Mouse (Mus musculus): ENCODE measurements at regions not wholly inside any gene's neighbourhood (a gene's known extent, or its start where the extent isn't known, plus 50 kb on each side); places are given as distances from the start of the nearest gene placed in this dataset.

- DNase-seq (ENCODE audit: low spot score): no peak
Measured at GRCm38 (mm10) chr9:117967080-117967479, 73.2 kb upstream of the Azi2 start.

- peak; percentile 12 for DNase-seq (ENCODE audit: low spot score)
Measured at GRCm38 (mm10) chr9:117966326-117966989, 73.8 kb upstream of the Azi2 start.

DNA sequence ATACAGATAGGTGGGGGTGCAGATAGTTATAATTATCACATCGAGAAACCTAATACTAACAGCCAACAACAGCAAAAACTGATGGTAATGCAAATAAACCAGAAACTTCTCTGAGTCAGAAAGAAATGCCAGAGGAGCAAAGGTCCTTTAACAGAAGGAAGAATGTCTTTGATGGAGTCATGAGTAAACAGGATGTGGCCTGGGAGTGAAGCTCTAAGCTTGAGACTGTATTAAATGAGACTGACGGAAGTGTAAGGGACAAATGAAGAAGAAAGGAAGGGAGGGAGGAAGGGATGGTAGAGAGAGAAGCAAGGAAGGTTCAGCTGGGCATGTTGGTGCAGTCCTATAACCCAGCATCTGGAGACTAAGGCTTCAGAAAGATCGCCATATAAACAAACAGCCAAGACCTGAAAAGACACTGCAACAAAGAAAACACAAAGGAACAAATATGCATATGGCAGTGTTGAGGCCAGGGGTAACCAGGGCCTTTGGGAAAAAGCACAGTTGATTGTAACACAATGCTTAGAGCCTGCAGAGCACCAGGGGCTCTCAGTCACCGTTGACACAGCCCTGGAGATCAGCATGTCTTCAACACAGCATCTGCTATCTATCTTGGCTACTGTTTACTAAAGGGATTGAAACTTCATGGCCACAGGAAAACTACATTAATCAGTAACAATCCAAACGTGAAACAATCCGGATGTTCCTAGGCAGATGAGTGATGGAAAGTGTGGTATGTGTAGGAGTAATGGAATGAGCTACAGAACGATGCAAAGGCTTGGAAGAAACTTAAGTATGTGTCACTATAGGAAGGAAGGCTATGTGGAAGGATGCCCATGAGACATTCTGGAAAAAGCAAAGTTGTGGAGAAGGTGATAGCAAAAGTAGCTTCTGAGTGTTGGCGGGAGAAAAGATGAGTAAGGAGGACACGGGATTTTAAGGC lies 77.9 kb upstream of the Azi2 start:
- DNase-seq (ENCODE audit: low spot score): no peak

DNA sequence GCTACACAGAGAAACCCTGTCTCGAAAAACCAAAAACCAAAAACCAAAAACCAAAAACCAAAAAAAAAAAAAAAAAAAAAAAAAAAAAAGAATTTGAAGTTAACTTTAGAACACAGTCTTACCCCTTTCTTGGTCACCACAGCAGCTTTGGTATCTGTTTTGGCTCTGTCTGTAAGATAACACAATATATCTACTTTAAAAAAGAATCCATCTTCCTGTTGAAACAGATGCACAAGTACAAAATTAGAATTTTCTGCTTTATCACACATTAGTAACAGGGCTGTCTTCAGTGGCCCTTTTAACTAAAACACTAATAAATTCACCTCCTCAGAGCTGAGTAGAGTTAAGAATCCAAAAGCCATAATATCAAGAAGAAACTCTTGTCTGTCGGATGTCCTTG lies 80.5 kb upstream of the Azi2 start:
- DNase-seq (ENCODE audit: low spot score): no peak

GRCm38 (mm10) chr9:117957195-117957594 lies 83.1 kb upstream of the Azi2 start:
- DNase-seq (ENCODE audit: low spot score): no peak

DNA sequence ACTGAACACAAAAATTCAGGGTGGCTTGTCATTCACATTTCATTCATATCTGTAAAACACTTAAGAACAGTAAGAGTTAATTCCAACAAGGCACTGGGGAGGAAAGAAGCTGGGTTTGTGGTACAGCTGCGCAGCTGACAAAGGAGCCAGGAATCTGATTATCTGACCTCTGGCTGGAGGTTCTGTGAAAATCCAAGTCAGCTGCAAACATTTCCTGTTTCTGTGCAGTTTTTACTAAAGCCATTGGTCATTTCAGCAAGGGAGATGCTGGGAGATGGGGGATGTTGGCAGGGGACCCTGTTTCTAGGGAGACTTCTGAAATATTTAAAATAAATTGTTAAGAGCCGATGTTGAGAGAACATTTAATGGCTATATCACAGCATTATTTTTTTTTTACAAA lies 83.6 kb upstream of the Azi2 start:
- no peak for DNase-seq (ENCODE audit: low spot score)

GRCm38 (mm10) chr9:117927466-117927847 lies 112.8 kb upstream of the Azi2 start:
- DNase-seq (ENCODE audit: low spot score): no peak

- DNase-seq (ENCODE audit: low spot score): no peak
Measured at GRCm38 (mm10) chr9:117926700-117927465, 113.4 kb upstream of the Azi2 start.

DNA sequence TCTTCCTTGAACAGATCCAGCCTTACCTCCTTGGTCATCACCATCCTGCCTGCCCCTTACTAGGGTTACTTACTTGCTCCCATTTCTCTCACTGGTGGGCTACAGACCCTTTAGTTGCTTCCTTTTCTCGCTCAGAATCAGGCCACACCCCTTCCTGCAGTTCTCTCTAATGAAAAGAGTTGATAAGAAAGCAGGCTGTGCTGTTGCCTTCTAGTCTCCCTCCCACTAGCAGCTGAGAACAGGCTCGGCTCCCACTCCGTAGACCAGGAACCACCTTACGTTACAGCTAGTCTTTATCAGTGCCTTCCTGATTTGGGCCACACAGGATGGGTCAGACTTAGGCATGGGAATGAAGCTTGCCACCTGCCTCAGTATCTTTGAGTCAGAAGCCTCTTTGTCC lies 117.3 kb upstream of the Azi2 start:
- DNase-seq (ENCODE audit: low spot score): no peak

GRCm38 (mm10) chr9:117907895-117908424 lies 132.3 kb upstream of the Azi2 start:
- no peak for DNase-seq (ENCODE audit: low spot score)

GRCm38 (mm10) chr9:117905045-117905747 lies 135.1 kb upstream of the Azi2 start:
- no peak for DNase-seq (ENCODE audit: low spot score)

DNA sequence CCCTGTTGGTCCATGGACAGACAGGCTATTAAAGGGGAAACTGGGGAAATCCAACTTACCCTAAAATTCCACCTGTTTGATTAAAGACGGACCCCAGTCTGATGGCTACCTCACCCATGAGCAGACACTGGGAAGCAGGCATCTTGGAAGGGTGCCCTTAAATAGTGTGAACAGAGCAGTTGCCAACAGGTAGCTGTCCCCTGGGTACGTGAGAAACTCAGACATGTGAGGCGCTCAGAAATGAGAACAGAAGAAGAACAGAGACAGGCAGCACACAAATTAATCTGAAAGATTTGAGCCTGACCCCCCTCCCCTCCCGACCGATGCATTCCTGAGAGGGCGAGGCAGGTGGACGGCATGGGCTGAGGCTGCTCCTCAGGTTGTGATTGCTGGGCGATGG lies 135.7 kb upstream of the Azi2 start:
- no peak for DNase-seq (ENCODE audit: low spot score)

DNA sequence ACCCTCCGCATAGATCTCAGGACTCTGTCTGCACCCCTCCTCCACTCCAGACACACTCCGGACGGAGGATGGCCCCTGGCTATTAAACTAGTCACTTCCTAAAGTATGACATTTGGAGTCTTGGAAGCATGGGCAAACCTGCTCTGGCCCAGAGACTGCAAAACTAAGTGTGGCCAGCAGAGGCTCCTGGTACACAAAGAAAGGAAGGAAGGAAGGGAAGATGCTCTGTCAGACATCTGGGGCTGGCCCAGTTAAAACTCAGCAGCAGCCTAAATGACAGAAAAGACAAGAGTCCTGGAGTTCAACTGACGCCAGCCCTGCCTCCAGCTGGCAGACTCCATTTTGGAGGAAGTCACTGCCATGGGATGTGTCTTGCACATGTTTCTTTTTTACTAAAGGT lies 137.3 kb upstream of the Azi2 start:
- DNase-seq (ENCODE audit: low spot score): no peak

DNA sequence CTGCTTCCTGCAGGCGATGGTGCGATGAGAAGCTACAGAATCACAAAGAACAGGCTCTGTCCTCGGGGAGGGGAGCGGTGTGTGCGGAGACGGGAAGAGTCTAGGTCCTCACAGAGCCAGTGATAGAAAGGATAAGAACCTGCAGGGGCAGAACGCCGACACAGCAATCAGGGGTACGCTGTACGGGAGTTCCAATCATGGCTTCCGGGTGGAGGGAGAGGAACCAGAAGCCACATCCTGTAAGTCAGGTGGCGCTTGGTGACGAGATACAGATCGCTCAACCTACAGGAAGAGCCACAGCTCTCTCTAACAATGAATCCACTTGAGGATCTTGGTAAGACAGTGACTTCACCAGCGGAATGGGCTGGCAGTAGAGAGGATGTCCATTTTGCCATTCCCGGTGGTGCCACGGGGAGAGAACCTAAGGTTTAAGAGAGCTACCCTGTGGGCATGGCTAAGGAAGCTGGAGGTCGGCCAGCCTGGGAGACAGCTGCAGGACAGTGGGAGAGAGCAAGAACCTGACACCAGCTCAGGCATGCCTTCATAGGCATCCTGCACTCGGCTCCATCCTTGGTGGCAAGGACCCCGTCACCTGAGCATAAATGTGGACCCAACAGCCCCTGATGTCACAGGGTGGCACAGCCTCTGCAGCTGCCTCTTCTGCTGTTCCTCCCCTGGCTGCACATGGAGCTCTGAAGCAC lies 137.9 kb upstream of the Azi2 start:
- no peak for DNase-seq (ENCODE audit: low spot score)

DNA sequence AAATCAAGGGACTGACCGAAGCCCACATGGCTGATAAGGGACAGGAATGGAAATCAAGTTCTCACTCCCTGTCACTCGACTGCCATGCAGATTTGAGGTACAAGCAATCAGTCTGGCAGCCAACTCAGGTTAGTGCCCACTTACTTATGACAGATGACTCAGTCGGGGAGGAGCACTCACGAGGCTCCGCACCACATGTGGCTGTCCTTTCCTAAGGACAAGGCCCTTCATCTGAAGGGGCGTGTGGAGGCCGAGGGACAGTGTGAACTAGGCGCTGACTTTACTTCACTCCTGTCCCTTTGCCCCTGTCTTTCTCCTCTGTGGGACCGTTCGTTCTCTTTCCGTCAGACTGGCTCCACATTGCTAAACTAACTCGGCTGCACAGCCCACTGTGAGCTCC lies 139.7 kb upstream of the Azi2 start:
- DNase-seq (ENCODE audit: low spot score): no peak

GRCm38 (mm10) chr9:117896517-117896916 lies 143.8 kb upstream of the Azi2 start:
- DNase-seq (ENCODE audit: low spot score): no peak

DNA sequence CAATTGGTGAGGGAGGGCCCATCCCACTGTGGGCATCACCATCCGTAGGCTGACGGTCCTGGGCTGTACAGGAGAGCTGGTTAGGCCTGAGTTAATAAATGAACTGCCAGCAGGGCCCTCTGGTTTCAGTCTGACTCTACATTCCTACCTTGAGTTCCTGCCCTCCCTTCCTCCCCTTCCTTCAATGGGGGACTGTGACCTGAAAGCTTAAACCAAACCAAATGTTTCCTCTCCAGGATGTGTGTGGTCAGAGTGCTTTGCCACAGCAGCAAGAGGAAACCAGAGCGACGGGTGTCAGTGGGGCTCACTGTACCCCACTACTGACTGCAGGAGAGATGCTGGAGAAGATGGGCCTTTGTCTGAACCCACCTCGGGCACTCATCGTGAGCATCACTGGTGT lies 147.7 kb upstream of the Azi2 start:
- DNase-seq (ENCODE audit: low spot score): no peak

DNA sequence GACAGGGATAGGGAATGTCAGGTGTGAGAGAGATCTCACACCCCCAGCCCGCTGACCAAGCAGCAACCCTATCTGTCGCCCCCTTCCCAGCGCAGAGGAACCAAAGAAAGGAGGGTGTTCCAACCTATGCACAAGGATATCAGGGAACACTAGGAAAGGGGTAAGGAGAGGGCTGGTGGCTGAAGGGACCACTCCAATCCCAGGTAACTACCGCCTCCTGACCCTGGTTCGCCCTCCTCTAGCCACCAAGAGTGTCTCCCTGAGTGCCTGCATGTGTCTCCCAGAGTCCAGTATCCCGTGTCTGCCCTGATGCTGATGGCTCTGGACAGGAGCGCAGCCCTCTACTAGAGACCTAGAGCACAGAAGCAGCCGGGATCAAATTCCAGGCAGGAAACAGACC lies 167.1 kb upstream of the Azi2 start:
- no peak for DNase-seq (ENCODE audit: low spot score)

GRCm38 (mm10) chr9:117872387-117873081 lies 167.8 kb upstream of the Azi2 start:
- peak; percentile 11 for DNase-seq (ENCODE audit: low spot score)

- DNase-seq (ENCODE audit: low spot score): no peak
Measured at GRCm38 (mm10) chr9:117872021-117872386, 168.3 kb upstream of the Azi2 start.

DNA sequence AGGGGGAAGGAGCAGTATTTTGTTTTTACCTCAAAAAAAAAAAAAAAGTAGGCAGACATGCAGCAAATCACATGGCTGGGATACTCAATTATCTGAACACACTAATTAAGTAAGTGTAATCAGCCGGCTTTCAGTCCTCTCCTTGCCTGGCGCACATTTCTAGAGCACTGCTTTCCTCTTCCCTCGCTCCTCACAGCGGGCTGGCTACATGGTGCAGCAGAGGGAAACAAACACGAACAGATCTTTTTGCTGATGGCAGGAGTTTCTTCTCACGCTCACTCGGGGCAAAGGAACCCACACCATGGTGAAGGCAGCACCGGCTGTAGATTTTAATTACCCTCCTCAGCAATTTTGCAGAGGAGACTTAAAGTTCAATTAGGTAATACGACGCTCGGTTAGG lies 169.7 kb upstream of the Azi2 start:
- no peak for DNase-seq (ENCODE audit: low spot score)

Data from ovary, postnatal 14 days (tissue).